23 mouse cellular contexts compared by ENCODE assay signal in genomic region chr12:106729686-106730085, GRCm38 (mm10).
DNase-seq lines count a peak whose midpoint lies in the region; ATAC-seq and TF ChIP-seq lines count a peak whose summit lies in the region.
"Had no signal": no experiment of that assay in that cellular context is flagged by ENCODE, and none has a peak within 500 bp of the region (broad histone marks: within the 10 kb centered on the region; RNA-seq: fewer than 3 reads in every experiment).

No protein-coding gene starts in this region.

- no peak; the same call in 1 of the 2 replicates for ATAC-seq in embryonic facial prominence, embryonic 11.5 days (replicated peaks; ENCODE audit: insufficient number of reproducible peaks, low FRiP score, low TSS enrichment, low read depth)
- ATAC-seq in limb, embryonic 11.5 days (ENCODE audit: insufficient number of reproducible peaks, low FRiP score, low TSS enrichment, low read depth) = peak; percentile 44; the same call in 1 of the 2 replicates
- peak; percentile 23; the same call in 1 of the 2 replicates for ATAC-seq in limb, embryonic 14.5 days (ENCODE audit: low FRiP score, low read depth)
- ATAC-seq: forebrain, embryonic 15.5 days had no signal

- TF ChIP-seq POLR2A in limb, embryonic 14.5 days (IDR thresholded peaks at IDR 0.05; ENCODE audit: borderline replicate concordance, extremely low read depth, insufficient read depth, insufficient read length) = no peak

- H3K27me3 ChIP-seq in embryonic facial prominence, embryonic 11.5 days (ENCODE audit: control insufficient read depth, insufficient read depth, low read length) = no peaks in the 10 kb centered on the region
- H3K27me3 ChIP-seq in embryonic facial prominence, embryonic 10.5 days (replicated peaks; ENCODE audit: low read depth, poor library complexity, severe bottlenecking) = no peaks in the 10 kb centered on the region
- no peaks in the 10 kb centered on the region for H3K27me3 ChIP-seq in limb, embryonic 11.5 days (ENCODE audit: control insufficient read depth, insufficient read depth, low read length)
- H3K27me3 ChIP-seq in limb, embryonic 14.5 days (ENCODE audit: control insufficient read depth, insufficient read depth, low read length) = no peaks in the 10 kb centered on the region
- H3K27me3 ChIP-seq: CH12.LX; embryonic facial prominence, embryonic 15.5 days; forebrain, embryonic 12.5 days; forebrain, embryonic 15.5 days; hindbrain, embryonic 12.5 days; hindbrain, embryonic 15.5 days had no signal

- H3K36me3 ChIP-seq in embryonic facial prominence, embryonic 11.5 days (replicated peaks; ENCODE audit: control insufficient read depth, insufficient read depth, low read depth, low read length) = no peaks in the 10 kb centered on the region
- no peaks in the 10 kb centered on the region for H3K36me3 ChIP-seq in embryonic facial prominence, embryonic 10.5 days (replicated peaks)
- H3K36me3 ChIP-seq in limb, embryonic 11.5 days (ENCODE audit: control insufficient read depth, insufficient read depth, low read length) = no peaks in the 10 kb centered on the region
- no peaks in the 10 kb centered on the region for H3K36me3 ChIP-seq in limb, embryonic 14.5 days (ENCODE audit: control insufficient read depth, insufficient read depth, low read length)
- H3K36me3 ChIP-seq: embryonic facial prominence, embryonic 15.5 days; forebrain, embryonic 12.5 days; forebrain, embryonic 15.5 days; G1E; hindbrain, embryonic 12.5 days; hindbrain, embryonic 15.5 days had no signal

- no peak overlapping the region for H3K27ac ChIP-seq in embryonic facial prominence, embryonic 11.5 days (replicated peaks; ENCODE audit: low read depth, low read length)
- no peak overlapping the region for H3K27ac ChIP-seq in embryonic facial prominence, embryonic 10.5 days (replicated peaks)
- peak overlapping the region; percentile 5; the same call in 1 of the 2 replicates for H3K27ac ChIP-seq in limb, embryonic 11.5 days (replicated peaks; ENCODE audit: low read depth, low read length)
- no peak overlapping the region; the same call in 1 of the 2 replicates for H3K27ac ChIP-seq in limb, embryonic 14.5 days (replicated peaks; ENCODE audit: low read depth, low read length)
- H3K27ac ChIP-seq: embryonic facial prominence, embryonic 15.5 days; forebrain, embryonic 12.5 days; forebrain, embryonic 15.5 days; hindbrain, embryonic 12.5 days; hindbrain, embryonic 15.5 days had no signal

- H3K4me3 ChIP-seq in embryonic facial prominence, embryonic 11.5 days (ENCODE audit: low read depth, low read length) = no peak overlapping the region
- no peak overlapping the region for H3K4me3 ChIP-seq in embryonic facial prominence, embryonic 10.5 days
- no peak overlapping the region for H3K4me3 ChIP-seq in limb, embryonic 11.5 days (ENCODE audit: low read depth, low read length)
- H3K4me3 ChIP-seq in limb, embryonic 14.5 days (replicated peaks; ENCODE audit: low read length) = no peak overlapping the region
- H3K4me3 ChIP-seq: embryonic facial prominence, embryonic 15.5 days; forebrain, embryonic 12.5 days; forebrain, embryonic 15.5 days; hindbrain, embryonic 12.5 days; hindbrain, embryonic 15.5 days had no signal

- H3K9ac ChIP-seq in embryonic facial prominence, embryonic 11.5 days (replicated peaks; ENCODE audit: low read length) = no peak overlapping the region
- no peak overlapping the region for H3K9ac ChIP-seq in limb, embryonic 11.5 days (ENCODE audit: low read length)
- no peak overlapping the region for H3K9ac ChIP-seq in limb, embryonic 14.5 days (ENCODE audit: low read depth, low read length, severe bottlenecking)
- H3K9ac ChIP-seq: embryonic facial prominence, embryonic 15.5 days; forebrain, embryonic 12.5 days; forebrain, embryonic 15.5 days; hindbrain, embryonic 12.5 days; hindbrain, embryonic 15.5 days had no signal

- no peaks in the 10 kb centered on the region for H3K9me3 ChIP-seq in embryonic facial prominence, embryonic 11.5 days (replicated peaks; ENCODE audit: control insufficient read depth, low read length)
- H3K9me3 ChIP-seq in embryonic facial prominence, embryonic 10.5 days = no peaks in the 10 kb centered on the region
- no peaks in the 10 kb centered on the region for H3K9me3 ChIP-seq in limb, embryonic 11.5 days (ENCODE audit: control insufficient read depth, low read length)
- H3K9me3 ChIP-seq in limb, embryonic 14.5 days (ENCODE audit: control insufficient read depth, low read length) = no peaks in the 10 kb centered on the region
- H3K9me3 ChIP-seq: embryonic facial prominence, embryonic 15.5 days; forebrain, embryonic 12.5 days; forebrain, embryonic 15.5 days; hindbrain, embryonic 12.5 days; hindbrain, embryonic 15.5 days had no signal

- H3K4me2 ChIP-seq in embryonic facial prominence, embryonic 11.5 days (ENCODE audit: low read depth, low read length) = no peak overlapping the region
- H3K4me2 ChIP-seq in limb, embryonic 11.5 days (ENCODE audit: low read depth, severe bottlenecking) = no peak overlapping the region
- H3K4me2 ChIP-seq in limb, embryonic 14.5 days (replicated peaks; ENCODE audit: low read depth, low read length, severe bottlenecking) = no peak overlapping the region
- H3K4me2 ChIP-seq: embryonic facial prominence, embryonic 15.5 days; forebrain, embryonic 12.5 days; forebrain, embryonic 15.5 days; heart, embryonic 11.5 days; hindbrain, embryonic 12.5 days; hindbrain, embryonic 15.5 days had no signal

- DNase-seq in embryonic facial prominence, embryonic 11.5 days (ENCODE audit: low spot score) = peak; percentile 34
- DNase-seq in embryonic facial prominence, embryonic 10.5 days (ENCODE audit: low spot score) = no peak
- DNase-seq in limb, embryonic 11.5 days (ENCODE audit: low spot score) = peak; percentile 62
- peak; percentile 60 for DNase-seq in limb, embryonic 14.5 days (ENCODE audit: low spot score)
- no peak for DNase-seq in lung, postnatal 36 days
- DNase-seq in adrenal gland, postnatal 10 days = no peak
- no peak for DNase-seq in gastrocnemius, postnatal 10 days
- DNase-seq: adrenal gland, adult 2 months; adrenal gland, postnatal 25 days; B cell, adult 2 months; cerebellum, adult 18-20 months; cerebellum, adult 9-10 months; cerebellum, postnatal 25 days; gastrocnemius, postnatal 14 days; heart, adult 11 months had no signal

- 70% methylated on average over 5 of the region's 5 CpGs for WGBS in embryonic facial prominence, embryonic 11.5 days
- 77% methylated on average over 5 of the region's 5 CpGs for WGBS in embryonic facial prominence, embryonic 10.5 days
- 34% methylated on average over 5 of the region's 5 CpGs for WGBS in limb, embryonic 11.5 days
- WGBS in limb, embryonic 14.5 days = 19% methylated on average over 5 of the region's 5 CpGs

- H3K4me1 ChIP-seq in embryonic facial prominence, embryonic 11.5 days (ENCODE audit: control insufficient read depth, insufficient read depth, low read length) = no peaks in the 10 kb centered on the region
- H3K4me1 ChIP-seq in embryonic facial prominence, embryonic 10.5 days = peaks cover 15% of the 10 kb centered on the region; the same call in 1 of the 2 replicates
- peaks cover 17% of the 10 kb centered on the region; the same call in 1 of the 2 replicates for H3K4me1 ChIP-seq in limb, embryonic 11.5 days (ENCODE audit: control insufficient read depth, insufficient read depth, low read length)
- H3K4me1 ChIP-seq in limb, embryonic 14.5 days (ENCODE audit: control insufficient read depth, insufficient read depth, low read length) = 0 out of 2 replicates have a peak, but pooled peaks cover 3% of the 10 kb centered on the region
- H3K4me1 ChIP-seq: forebrain, embryonic 15.5 days; hindbrain, embryonic 12.5 days; hindbrain, embryonic 15.5 days had no signal

Comparison
In these comparisons a context has a peak if more than half of its experiments do, and no peak if none do; other contexts are left out.
1. DNase-seq: peak in embryonic facial prominence, embryonic 11.5 days (single experiment), limb, embryonic 11.5 days (single experiment) and limb, embryonic 14.5 days (single experiment); none in embryonic facial prominence, embryonic 10.5 days (single experiment), lung, postnatal 36 days (single experiment), adrenal gland, postnatal 10 days (single experiment) and gastrocnemius, postnatal 10 days (single experiment).